Mouse (Mus musculus): Measurements from ENCODE around the gene Suclg2. TPM values are rescaled to one million over a fixed set of nuclear protein-coding genes. Genes with fewer than 3 reads are reported as not detected.

Suclg2 gene
- total RNA-seq, 2 experiments from 2014 or later = 157 to 158 TPM

- intact Hi-C loops (cut with DNase I) = no loop called here
- DNase-seq = no peak
These were observed 16.8 kb downstream of the Suclg2 start for GRCm38 (mm10) chr6:95701786-95702185.

GRCm38 (mm10) chr6:95700981-95701610, 17.5 kb downstream of the Suclg2 start:
- intact Hi-C loops (cut with DNase I) = no loop called here
- no peak for DNase-seq

- DNase-seq = no peak
- intact Hi-C loops (cut with DNase I) = no loop called here
These were observed 18.4 kb downstream of the Suclg2 start for GRCm38 (mm10) chr6:95700191-95700590.

- DNase-seq = no peak
- intact Hi-C loops (cut with DNase I) = no loop called here
These were observed 19.3 kb downstream of the Suclg2 start for GRCm38 (mm10) chr6:95699326-95699725.

- no peak for DNase-seq
- intact Hi-C loops (cut with DNase I) = no loop called here
These were observed 20.0 kb downstream of the Suclg2 start for GRCm38 (mm10) chr6:95698536-95699162.

- intact Hi-C loops (cut with DNase I) = no loop called here
These were observed 23.7 kb downstream of the Suclg2 start for GRCm38 (mm10) chr6:95694910-95695309.

GRCm38 (mm10) chr6:95685242-95685641, 33.4 kb downstream of the Suclg2 start:
- intact Hi-C loops (cut with DNase I) = no loop called here
- DNase-seq = no peak

More at GRCm38 (mm10) chr6:95694910-95695309, 23.7 kb downstream of the Suclg2 start:
- DNase-seq = no peak

GRCm38 (mm10) chr6:95679718-95680117, 38.9 kb downstream of the Suclg2 start:
- intact Hi-C loops (cut with DNase I) = no loop called here
- DNase-seq = no peak

- intact Hi-C loops (cut with DNase I) = no loop called here
- no peak for DNase-seq
These were observed 39.3 kb downstream of the Suclg2 start for GRCm38 (mm10) chr6:95679261-95679660.

- intact Hi-C loops (cut with DNase I) = no loop called here
- DNase-seq = no peak
These were observed 41.6 kb downstream of the Suclg2 start for GRCm38 (mm10) chr6:95676951-95677350.

GRCm38 (mm10) chr6:95676439-95676838, 42.2 kb downstream of the Suclg2 start:
- intact Hi-C loops (cut with DNase I) = no loop called here
- DNase-seq = no peak

- no peak for DNase-seq
- intact Hi-C loops (cut with DNase I) = no loop called here
These were observed 43.4 kb downstream of the Suclg2 start for GRCm38 (mm10) chr6:95675059-95675705.

GRCm38 (mm10) chr6:95674651-95675050, 43.9 kb downstream of the Suclg2 start:
- DNase-seq = no peak
- intact Hi-C loops (cut with DNase I) = no loop called here

- DNase-seq = peak in 1 of 2 experiments; percentile 43
- intact Hi-C loops (cut with DNase I) = no loop called here
These were observed 49.3 kb downstream of the Suclg2 start for GRCm38 (mm10) chr6:95669335-95669729.

- no peak for DNase-seq
- intact Hi-C loops (cut with DNase I) = no loop called here
These were observed 49.8 kb downstream of the Suclg2 start for GRCm38 (mm10) chr6:95668629-95669334.

- intact Hi-C loops (cut with DNase I) = no loop called here
- DNase-seq = no peak
These were observed 60.9 kb downstream of the Suclg2 start for GRCm38 (mm10) chr6:95657671-95658070.

GRCm38 (mm10) chr6:95653662-95654061, 64.9 kb downstream of the Suclg2 start:
- intact Hi-C loops (cut with DNase I) = no loop called here
- no peak for DNase-seq

- no peak for DNase-seq
- intact Hi-C loops (cut with DNase I) = no loop called here
These were observed 65.8 kb downstream of the Suclg2 start for GRCm38 (mm10) chr6:95652774-95653173.

GRCm38 (mm10) chr6:95651391-95651876, 67.2 kb downstream of the Suclg2 start:
- DNase-seq = no peak
- intact Hi-C loops (cut with DNase I) = no loop called here

GRCm38 (mm10) chr6:95650082-95650722, 68.4 kb downstream of the Suclg2 start:
- intact Hi-C loops (cut with DNase I) = no loop called here
- DNase-seq = no peak
